Mouse (Mus musculus): ENCODE measurements around the gene Srrm2.

- TF ChIP-seq CTCF (IDR thresholded peaks at IDR 0.05; ENCODE audit: low read depth): no peak
- no peak for TF ChIP-seq EP300 (IDR thresholded peaks at IDR 0.05; ENCODE audit: low read depth)
Measured at GRCm38 (mm10) chr17:23770493-23770892, 19.8 kb upstream of the Srrm2 start.

All from liver, postnatal 0 days (tissue).